Mouse (Mus musculus) hindbrain, embryonic 16.5 days (tissue): ENCODE measurements around the gene Pald1. TPM values are rescaled to one million over a fixed set of nuclear protein-coding genes. Genes with fewer than 3 reads are reported as not detected.

Experiments used
- ATAC-seq: fragments of 200-750 bp; cut with Nextera tagmentation; 2 replicates; pipeline ENCODE4 v1.8.0; 2017; ENCODE audit warnings: moderate TSS enrichment, moderate library complexity
- H3K27ac ChIP-seq: fragments of 300-500 bp; sonication (generic); 2 replicates; pipeline ENCODE4 v1.5.1; 2014; ENCODE audit warnings: low read depth, mild to moderate bottlenecking, control low read depth, low read length, moderate library complexity
- H3K27me3 ChIP-seq: fragments of 300-500 bp; sonication (generic); replicated peaks from 2 replicates; pipeline ENCODE4 v1.6.1; 2014; ENCODE audit warnings: low read length; ENCODE audit not compliant: control insufficient read depth, insufficient read depth
- H3K36me3 ChIP-seq: fragments of 300-500 bp; sonication (generic); 2 replicates; pipeline ENCODE4 v1.6.1; 2014; ENCODE audit warnings: mild to moderate bottlenecking, low read length, moderate library complexity, mixed read lengths; ENCODE audit not compliant: control insufficient read depth, insufficient read depth
- H3K4me1 ChIP-seq: fragments of 300-500 bp; sonication (generic); 2 replicates; pipeline ENCODE4 v1.6.1; 2014; ENCODE audit warnings: low read depth, low read length; ENCODE audit not compliant: control insufficient read depth, insufficient read depth
- H3K4me2 ChIP-seq: fragments of 300-500 bp; sonication (generic); 2 replicates; pipeline ENCODE4 v1.6.1; 2014; ENCODE audit warnings: mild to moderate bottlenecking, low read length, control low read depth, moderate library complexity
- H3K4me3 ChIP-seq: fragments of 300-500 bp; sonication (generic); 2 replicates; pipeline ENCODE4 v1.5.1; 2014; ENCODE audit warnings: mild to moderate bottlenecking, low read length, control low read depth, moderate library complexity
- H3K9ac ChIP-seq: fragments of 300-500 bp; sonication (generic); 2 replicates; pipeline ENCODE4 v1.6.1; 2014; ENCODE audit warnings: low read depth, mild to moderate bottlenecking, control low read depth, low read length, moderate library complexity
- H3K9me3 ChIP-seq: fragments of 300-500 bp; sonication (generic); 2 replicates; pipeline ENCODE4 v1.6.1; 2014; ENCODE audit warnings: mild to moderate bottlenecking, low read length, moderate library complexity; ENCODE audit not compliant: control insufficient read depth
- WGBS: fragments of 180-500 bp; shearing (Covaris S2); extraction: QIAGEN DNeasy Blood & Tissue Kit; methylation state at CpG from one replicate; pipeline ENCODE4 v1.1.7; 2014; 5-methylcytosine and 5-hydroxymethylcytosine counted together
- polyA plus RNA-seq: library from polyadenylated mRNA; unstranded; fragments of >200 nt; fragmentation: Nextera tagmentation; extraction: Ambion mirVana; gene quantifications from 2 replicates; pipeline ENCODE4 v1.2.1, GENCODE M21; 2015

The Pald1 gene
- polyA plus RNA-seq, 1 experiment from 2014 or later: 26.9 TPM

DNA sequence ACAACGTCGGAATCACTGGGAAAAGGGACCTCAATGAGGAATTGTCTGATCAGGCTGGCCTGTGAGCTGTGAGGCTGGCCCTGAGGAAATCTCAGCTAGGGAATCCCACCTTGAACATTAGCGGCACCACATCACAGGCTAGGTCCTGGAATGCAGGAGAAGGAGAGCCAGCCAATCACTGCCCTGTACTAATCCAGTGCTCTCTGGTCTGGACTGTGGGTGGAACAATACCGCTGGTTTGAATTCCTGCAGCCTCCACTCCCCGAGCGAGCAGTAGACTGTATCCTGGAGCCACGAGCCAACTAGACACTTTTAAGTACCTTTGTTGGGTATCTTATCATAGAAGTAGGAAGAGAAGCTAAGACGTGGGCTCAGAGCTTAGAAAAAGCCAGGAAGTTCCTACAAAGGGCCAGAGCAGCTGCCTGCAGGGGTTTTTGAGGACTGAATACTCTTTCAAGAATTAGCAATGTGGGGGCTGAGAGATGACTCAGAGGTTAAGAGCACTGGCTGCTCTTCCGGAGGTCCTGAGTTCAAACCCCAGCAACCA lies 57.5 kb downstream of the Pald1 start:
- no peak overlapping the region for H3K27ac ChIP-seq
- H3K27me3 ChIP-seq: no peaks in the 10 kb centered on the region
- WGBS: 59% methylated on average over 9 of the region's 9 CpGs
- H3K4me2 ChIP-seq: no peak overlapping the region
- no peak for ATAC-seq
- no peak overlapping the region for H3K4me3 ChIP-seq
- peaks cover 4% of the 10 kb centered on the region; the same call in 1 of the 2 replicates for H3K36me3 ChIP-seq
- peaks cover under 1% of the 10 kb centered on the region for H3K4me1 ChIP-seq
- H3K9me3 ChIP-seq: peaks cover 5% of the 10 kb centered on the region
- H3K9ac ChIP-seq: no peak overlapping the region

DNA sequence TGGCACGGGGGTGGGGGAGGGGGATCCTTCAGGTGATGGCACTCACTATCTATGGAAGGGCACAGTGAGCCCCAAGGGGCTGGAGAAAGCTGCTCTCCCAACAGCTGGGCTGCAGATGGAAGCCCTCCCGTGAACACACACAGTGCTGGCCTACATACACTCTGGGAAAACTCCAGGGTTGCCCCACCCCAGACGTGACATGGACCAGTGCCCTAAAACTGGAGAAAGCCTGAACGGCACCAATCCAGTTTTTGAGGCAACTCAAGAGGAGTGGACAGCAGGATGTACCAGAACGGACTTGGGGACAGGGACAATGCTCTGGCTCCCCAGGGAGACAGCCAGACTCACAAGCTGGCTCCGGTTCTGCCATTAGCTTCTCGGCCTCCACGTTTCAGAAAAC lies 58.6 kb downstream of the Pald1 start:
- Histone ChIP-seq H3K9me3 (peaks cover 5% of the 10 kb centered on the region), H3K4me1 (no peaks in the 10 kb centered on the region), H3K4me2 (no peak overlapping the region), H3K27ac (no peak overlapping the region), H3K27me3 (no peaks in the 10 kb centered on the region), H3K36me3 (peaks cover 4% of the 10 kb centered on the region; the same call in 1 of the 2 replicates), H3K4me3 (no peak overlapping the region), H3K9ac (no peak overlapping the region)
- ATAC-seq: no peak
- 66% methylated on average over 8 of the region's 8 CpGs for WGBS

DNA sequence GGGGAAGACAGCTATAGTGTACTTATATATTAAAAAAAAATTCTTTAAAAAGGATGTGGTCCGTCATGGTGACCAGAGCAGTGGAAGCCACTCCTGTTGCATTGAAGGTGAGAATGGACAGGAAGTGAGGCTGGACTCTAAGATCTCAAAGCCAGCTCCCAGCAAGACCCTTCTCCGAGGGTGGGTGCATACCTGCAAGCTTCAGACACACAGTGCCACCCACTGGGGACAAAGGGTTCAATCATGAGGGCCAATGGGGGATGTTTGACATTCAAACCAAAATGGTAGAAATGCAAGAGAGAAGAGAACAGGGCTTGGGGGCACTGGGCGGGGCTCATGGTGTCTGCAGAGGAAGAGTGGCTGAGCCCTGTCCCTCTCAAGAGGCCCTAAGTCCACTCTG lies 64.8 kb downstream of the Pald1 start:
- Histone ChIP-seq H3K4me2 (no peak overlapping the region), H3K36me3 (peaks cover 4% of the 10 kb centered on the region; the same call in 1 of the 2 replicates), H3K27me3 (no peaks in the 10 kb centered on the region), H3K9me3 (peaks cover 5% of the 10 kb centered on the region), H3K4me3 (no peak overlapping the region), H3K9ac (no peak overlapping the region), H3K27ac (no peak overlapping the region), H3K4me1 (no peaks in the 10 kb centered on the region)
- no peak for ATAC-seq
- 91% methylated on average over 3 of the region's 3 CpGs for whole genome bisulfite sequencing

DNA sequence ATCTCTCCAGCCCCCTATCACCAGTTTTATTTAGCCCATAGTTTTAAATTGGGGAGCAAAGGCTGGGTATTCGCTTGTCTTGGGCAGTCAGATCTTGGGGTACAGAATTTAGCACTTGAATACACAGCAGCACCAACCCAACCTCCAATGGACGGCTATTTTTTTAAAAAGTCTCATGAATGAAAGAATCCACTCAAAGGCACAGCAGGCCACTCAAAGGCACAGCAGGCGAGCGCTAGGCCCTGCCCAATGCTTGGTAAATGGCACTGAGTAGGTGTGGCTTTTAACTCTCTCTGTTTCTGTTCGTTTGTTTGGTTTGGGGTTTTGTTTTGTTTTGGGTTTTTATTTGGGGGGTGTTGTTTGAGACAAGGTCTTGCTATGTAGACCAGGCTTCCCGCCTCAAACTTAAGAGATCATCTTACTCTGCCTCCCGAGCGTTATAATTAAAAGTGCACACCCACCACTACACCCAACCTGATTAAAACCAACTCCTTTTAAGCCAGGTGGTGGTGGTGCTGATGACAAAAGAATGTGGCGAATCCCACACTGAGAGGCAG lies 67.9 kb downstream of the Pald1 start:
- no peak overlapping the region for H3K9ac ChIP-seq
- H3K4me2 ChIP-seq: no peak overlapping the region
- WGBS: 30% methylated on average over 9 of the region's 9 CpGs
- H3K36me3 ChIP-seq: no peaks in the 10 kb centered on the region
- H3K9me3 ChIP-seq: no peaks in the 10 kb centered on the region
- no peaks in the 10 kb centered on the region for H3K4me1 ChIP-seq
- no peak overlapping the region for H3K27ac ChIP-seq
- H3K27me3 ChIP-seq: no peaks in the 10 kb centered on the region
- no peak for ATAC-seq
- no peak overlapping the region for H3K4me3 ChIP-seq

DNA sequence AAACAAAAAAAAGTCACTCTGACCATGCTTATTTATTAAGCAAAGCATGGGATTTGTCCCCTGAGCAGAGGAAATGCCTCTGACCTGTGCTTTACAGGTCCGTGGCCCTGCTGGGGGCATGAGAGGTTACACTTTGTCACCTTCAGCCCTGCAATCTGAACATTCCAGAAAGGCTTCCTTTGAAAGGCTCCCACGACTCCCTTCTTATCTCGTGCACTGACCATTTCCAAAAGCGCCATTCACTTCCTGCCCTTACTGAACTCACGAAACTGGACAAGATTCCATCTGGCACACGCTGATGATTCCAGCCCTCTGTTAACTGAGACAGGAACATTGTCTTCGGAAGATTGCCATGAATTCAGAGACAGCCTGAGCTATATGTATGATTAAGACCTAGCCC lies 69.6 kb downstream of the Pald1 start:
- Histone ChIP-seq H3K9ac (no peak overlapping the region), H3K9me3 (no peaks in the 10 kb centered on the region), H3K4me1 (no peaks in the 10 kb centered on the region), H3K4me2 (no peak overlapping the region), H3K36me3 (no peaks in the 10 kb centered on the region), H3K27me3 (no peaks in the 10 kb centered on the region), H3K4me3 (no peak overlapping the region), H3K27ac (no peak overlapping the region)
- 77% methylated on average over 7 of the region's 7 CpGs for WGBS
- ATAC-seq: no peak

DNA sequence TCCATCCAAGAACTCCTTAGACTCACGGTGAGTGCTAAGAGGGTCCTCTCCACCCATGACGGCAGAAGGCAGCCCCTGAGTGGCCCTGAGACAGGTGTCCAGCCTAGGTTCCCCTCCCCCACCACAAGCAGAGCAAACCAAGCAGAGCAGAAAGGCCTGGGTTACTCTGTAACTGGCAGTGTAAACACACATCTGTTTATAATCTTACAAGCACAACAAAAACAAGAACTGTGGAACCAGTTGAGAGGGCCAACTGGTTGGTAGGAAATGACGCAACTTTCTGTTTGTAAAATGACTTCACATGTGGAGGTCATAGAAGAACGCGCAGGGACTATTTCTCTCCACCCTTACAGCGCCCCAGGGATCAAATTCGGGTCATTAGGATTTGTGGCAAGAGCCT lies 70.6 kb downstream of the Pald1 start:
- 67% methylated on average over 7 of the region's 7 CpGs for WGBS
- Histone ChIP-seq H3K4me1 (no peaks in the 10 kb centered on the region), H3K9me3 (no peaks in the 10 kb centered on the region), H3K4me3 (no peak overlapping the region), H3K36me3 (no peaks in the 10 kb centered on the region), H3K4me2 (no peak overlapping the region), H3K9ac (no peak overlapping the region), H3K27ac (no peak overlapping the region), H3K27me3 (no peaks in the 10 kb centered on the region)
- ATAC-seq: no peak

DNA sequence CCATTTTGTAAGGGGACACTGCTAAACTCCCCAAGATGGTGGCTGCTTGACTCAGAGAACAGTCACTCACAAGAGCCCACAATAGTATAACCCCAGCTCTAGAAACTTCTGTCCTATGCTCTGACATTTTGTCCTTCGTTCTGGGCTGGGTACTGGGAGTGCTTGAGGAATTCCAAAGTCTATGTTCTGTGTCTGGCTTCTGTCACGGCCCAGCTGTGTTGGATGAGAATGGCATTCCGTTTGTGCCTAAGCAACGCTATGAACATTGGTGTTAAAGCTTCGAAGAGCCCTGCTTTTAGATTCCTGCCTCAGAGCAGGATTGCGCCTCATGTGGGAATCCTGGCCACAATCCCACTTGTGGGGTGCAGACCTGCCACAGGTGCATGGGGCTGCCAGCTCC lies 71.2 kb downstream of the Pald1 start:
- Histone ChIP-seq H3K27ac (no peak overlapping the region), H3K36me3 (no peaks in the 10 kb centered on the region), H3K4me1 (no peaks in the 10 kb centered on the region), H3K9ac (no peak overlapping the region), H3K4me3 (no peak overlapping the region), H3K27me3 (no peaks in the 10 kb centered on the region), H3K9me3 (no peaks in the 10 kb centered on the region), H3K4me2 (no peak overlapping the region)
- no peak for ATAC-seq
- WGBS: 83% methylated on average over 6 of the region's 6 CpGs

DNA sequence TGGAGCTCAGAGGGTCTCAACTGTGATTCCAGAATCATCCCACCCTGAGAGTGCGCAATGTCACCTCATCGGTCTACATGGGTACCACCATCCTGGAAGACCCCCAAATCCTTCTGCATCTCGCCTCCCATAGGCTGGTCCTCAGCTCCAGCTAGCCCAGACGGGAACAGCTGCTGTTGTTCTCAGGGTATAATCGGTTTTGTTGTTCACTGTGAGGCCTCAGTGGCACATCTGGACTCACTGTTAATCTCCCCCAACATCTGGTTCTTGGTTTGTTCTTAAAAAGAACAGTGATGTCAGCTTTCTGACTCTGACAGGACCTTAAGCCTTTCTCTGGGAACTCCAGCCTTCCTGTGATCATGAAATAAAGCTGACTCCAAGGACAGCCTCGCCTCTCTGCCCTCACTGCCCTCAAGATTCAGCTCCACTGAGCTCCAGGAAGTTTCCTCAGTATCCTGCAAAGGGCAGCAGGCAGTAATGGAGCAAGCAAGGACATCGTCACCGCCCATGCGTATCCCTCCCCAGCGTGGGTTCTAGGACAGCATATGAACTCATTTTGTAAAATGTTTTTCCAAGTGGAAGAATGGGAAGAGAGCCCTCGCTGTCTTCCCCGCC lies 74.5 kb downstream of the Pald1 start:
- ATAC-seq: no peak
- Histone ChIP-seq H3K36me3 (no peaks in the 10 kb centered on the region), H3K4me3 (no peak overlapping the region), H3K27ac (no peak overlapping the region), H3K4me1 (no peaks in the 10 kb centered on the region), H3K9me3 (no peaks in the 10 kb centered on the region), H3K27me3 (no peaks in the 10 kb centered on the region), H3K9ac (no peak overlapping the region), H3K4me2 (no peak overlapping the region)
- 63% methylated on average over 12 of the region's 12 CpGs for WGBS

DNA sequence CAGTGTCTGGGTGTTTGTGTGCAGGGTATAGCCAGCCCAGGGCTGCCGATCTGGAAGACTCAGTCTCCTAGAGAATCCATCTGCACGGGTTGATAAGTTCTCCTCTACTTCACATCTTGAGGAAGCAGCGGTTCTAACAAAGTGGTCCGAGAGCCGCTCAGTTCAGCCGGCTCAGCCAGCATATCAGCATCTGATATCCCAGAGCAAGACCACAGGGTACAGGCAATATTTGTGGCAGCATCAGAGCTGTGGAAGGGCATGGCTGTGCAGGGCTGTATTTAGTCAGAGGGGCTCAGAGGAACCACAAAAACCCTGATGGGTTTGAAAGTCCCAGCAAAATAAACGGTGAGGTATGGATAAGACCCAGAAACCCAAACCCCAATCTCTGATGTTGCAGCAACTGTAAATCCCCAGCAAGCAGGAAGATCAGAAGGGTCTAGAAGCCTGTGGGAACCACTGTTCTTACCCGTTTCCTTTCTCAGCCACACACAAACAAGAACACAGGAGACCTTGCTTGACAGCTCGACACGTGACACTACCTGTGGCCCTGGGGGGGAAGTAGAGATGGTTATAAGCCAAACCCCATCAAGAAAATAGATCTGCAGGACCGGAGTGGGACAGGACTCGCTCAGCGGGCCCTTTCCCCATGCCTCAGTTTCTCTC lies 77.3 kb downstream of the Pald1 start:
- 81% methylated on average over 13 of the region's 13 CpGs for WGBS
- no peak for ATAC-seq
- Histone ChIP-seq H3K27me3 (no peaks in the 10 kb centered on the region), H3K27ac (no peak overlapping the region), H3K9ac (no peak overlapping the region), H3K9me3 (no peaks in the 10 kb centered on the region), H3K4me2 (no peak overlapping the region), H3K4me3 (no peak overlapping the region), H3K36me3 (no peaks in the 10 kb centered on the region), H3K4me1 (no peaks in the 10 kb centered on the region)
